Mouse (Mus musculus): ENCODE results near the gene Noto. TPM values are rescaled to one million over a fixed set of nuclear protein-coding genes. Genes with fewer than 3 reads are reported as not detected.
A peak's percentile ranks its signal among the peaks of the same experiment; 100 is the strongest.

Noto gene
- polyA plus RNA-seq, 1 experiment: not detected

GRCm38 (mm10) chr6:85450697-85451663, 27.3 kb downstream of the Noto start, which contains the start of gene Cct7:
Gene Cct7, plus strand, starts transcription at chr6:85451514.
- peak; percentile 97 to 98 for DNase-seq (ENCODE audit: low read depth in 1 of 2, low spot score in 2 of 2)
- WGBS: 2% methylated on average over 96 of the region's 96 CpGs
- H3K4me3 ChIP-seq (ENCODE audit: extremely low read depth, insufficient read depth, insufficient read length): peak within 1 kb of the TSS; percentile 96

GRCm38 (mm10) chr6:85451664-85452410, 28.2 kb downstream of the Noto start, which contains the start of gene Pradc1:
Gene Pradc1, minus strand, starts transcription at chr6:85451970.
- WGBS: under 1% methylated on average over 54 of the region's 54 CpGs
- Histone ChIP-seq H3K4me1 (ENCODE audit: control insufficient read depth, insufficient read depth, insufficient read length) (peaks cover 15% of the 10 kb centered on the region; the same call in 1 of the 2 replicates), H3K27me3 (ENCODE audit: control insufficient read depth, insufficient read depth, low read length) (no peaks in the 10 kb centered on the region), H3K27ac (ENCODE audit: insufficient read depth, low read length) (peak within 1 kb of the TSS; percentile 95), H3K36me3 (ENCODE audit: control insufficient read depth, insufficient read depth, low read length) (no peaks in the 10 kb centered on the region), H3K4me3 (ENCODE audit: extremely low read depth, insufficient read depth, insufficient read length) (peak within 1 kb of the TSS; percentile 96)
- TF ChIP-seq POLR2A (IDR thresholded peaks at IDR 0.05; ENCODE audit: low read depth, low read length) (peak; percentile 48), CTCF (IDR thresholded peaks at IDR 0.05; ENCODE audit: extremely low read depth, insufficient read depth, insufficient read length, insufficient replicate concordance) (no peak)
- DNase-seq (ENCODE audit: low read depth in 1 of 2, low spot score in 2 of 2): peak; percentile 96 to 99

More at GRCm38 (mm10) chr6:85450697-85451663, 27.3 kb downstream of the Noto start, which contains the start of gene Cct7:
- peak; percentile 79 for TF ChIP-seq POLR2A (IDR thresholded peaks at IDR 0.05; ENCODE audit: low read depth, low read length)
- peak; percentile 25; the same call in 1 of the 2 replicates for TF ChIP-seq CTCF (IDR thresholded peaks at IDR 0.05; ENCODE audit: extremely low read depth, insufficient read depth, insufficient read length, insufficient replicate concordance)
- H3K4me1 ChIP-seq (ENCODE audit: control insufficient read depth, insufficient read depth, insufficient read length): peaks cover 15% of the 10 kb centered on the region; the same call in 1 of the 2 replicates
- H3K27ac ChIP-seq (ENCODE audit: insufficient read depth, low read length): peak within 1 kb of the TSS; percentile 95
- H3K27me3 ChIP-seq (ENCODE audit: control insufficient read depth, insufficient read depth, low read length): no peaks in the 10 kb centered on the region
- H3K36me3 ChIP-seq (ENCODE audit: control insufficient read depth, insufficient read depth, low read length): peaks cover 2% of the 10 kb centered on the region; the same call in 1 of the 2 replicates

- H3K27me3 ChIP-seq (ENCODE audit: control insufficient read depth, insufficient read depth, low read length): no peaks in the 10 kb centered on the region
- WGBS: under 1% methylated on average over 15 of the region's 15 CpGs
- H3K27ac ChIP-seq (ENCODE audit: insufficient read depth, low read length): peak overlapping the region; percentile 79
- H3K4me1 ChIP-seq (ENCODE audit: control insufficient read depth, insufficient read depth, insufficient read length): peaks cover 15% of the 10 kb centered on the region; the same call in 1 of the 2 replicates
- no peaks in the 10 kb centered on the region for H3K36me3 ChIP-seq (ENCODE audit: control insufficient read depth, insufficient read depth, low read length)
- no peak for DNase-seq (ENCODE audit: low read depth in 1 of 2, low spot score in 2 of 2)
- peak overlapping the region; percentile 96 for H3K4me3 ChIP-seq (ENCODE audit: extremely low read depth, insufficient read depth, insufficient read length)
- no peak for TF ChIP-seq CTCF (IDR thresholded peaks at IDR 0.05; ENCODE audit: extremely low read depth, insufficient read depth, insufficient read length, insufficient replicate concordance)
- no peak for TF ChIP-seq POLR2A (IDR thresholded peaks at IDR 0.05; ENCODE audit: low read depth, low read length)
Observed at GRCm38 (mm10) chr6:85452411-85452665, 28.7 kb downstream of the Noto start.

GRCm38 (mm10) chr6:85452816-85453215, 29.1 kb downstream of the Noto start:
- Histone ChIP-seq H3K27ac (ENCODE audit: insufficient read depth, low read length) (peak overlapping the region; percentile 79; the same call in 1 of the 2 replicates), H3K36me3 (ENCODE audit: control insufficient read depth, insufficient read depth, low read length) (no peaks in the 10 kb centered on the region), H3K4me1 (ENCODE audit: control insufficient read depth, insufficient read depth, insufficient read length) (peaks cover 15% of the 10 kb centered on the region; the same call in 1 of the 2 replicates), H3K27me3 (ENCODE audit: control insufficient read depth, insufficient read depth, low read length) (no peaks in the 10 kb centered on the region), H3K4me3 (ENCODE audit: extremely low read depth, insufficient read depth, insufficient read length) (peak overlapping the region; percentile 96)
- TF ChIP-seq CTCF (IDR thresholded peaks at IDR 0.05; ENCODE audit: extremely low read depth, insufficient read depth, insufficient read length, insufficient replicate concordance) (no peak), POLR2A (IDR thresholded peaks at IDR 0.05; ENCODE audit: low read depth, low read length) (no peak)
- WGBS: 8% methylated on average over 7 of the region's 7 CpGs
- DNase-seq (ENCODE audit: low read depth in 1 of 2, low spot score in 2 of 2): no peak

DNA sequence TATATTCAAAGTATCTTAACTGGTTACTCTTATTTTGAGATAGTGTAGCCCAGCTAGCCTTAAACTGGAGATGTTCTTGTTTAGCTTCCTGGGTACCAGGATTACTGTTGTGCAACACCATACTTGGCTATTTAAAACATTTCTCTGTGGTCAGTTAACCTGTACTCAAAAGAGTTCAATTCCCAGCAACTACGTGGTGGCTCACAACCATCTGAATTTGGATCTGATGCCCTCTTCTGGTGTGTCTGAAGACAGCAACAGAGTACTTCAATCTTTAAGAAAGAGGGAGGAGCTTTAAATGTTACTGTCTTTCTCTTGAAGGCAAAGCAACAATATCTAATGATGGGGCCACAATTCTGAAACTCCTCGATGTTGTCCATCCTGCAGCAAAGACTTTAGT, 35.9 kb downstream of the Noto start:
- H3K4me3 ChIP-seq (ENCODE audit: extremely low read depth, insufficient read depth, insufficient read length): no peak overlapping the region
- no peaks in the 10 kb centered on the region for H3K4me1 ChIP-seq (ENCODE audit: control insufficient read depth, insufficient read depth, insufficient read length)
- WGBS: 89% methylated on average over 2 of the region's 2 CpGs
- no peak overlapping the region for H3K27ac ChIP-seq (ENCODE audit: insufficient read depth, low read length)
- peaks cover 42% of the 10 kb centered on the region for H3K36me3 ChIP-seq (ENCODE audit: control insufficient read depth, insufficient read depth, low read length)
- DNase-seq (ENCODE audit: low read depth in 1 of 2, low spot score in 2 of 2): no peak
- TF ChIP-seq CTCF (IDR thresholded peaks at IDR 0.05; ENCODE audit: extremely low read depth, insufficient read depth, insufficient read length, insufficient replicate concordance): no peak
- TF ChIP-seq POLR2A (IDR thresholded peaks at IDR 0.05; ENCODE audit: low read depth, low read length): no peak
- no peaks in the 10 kb centered on the region for H3K27me3 ChIP-seq (ENCODE audit: control insufficient read depth, insufficient read depth, low read length)

DNA sequence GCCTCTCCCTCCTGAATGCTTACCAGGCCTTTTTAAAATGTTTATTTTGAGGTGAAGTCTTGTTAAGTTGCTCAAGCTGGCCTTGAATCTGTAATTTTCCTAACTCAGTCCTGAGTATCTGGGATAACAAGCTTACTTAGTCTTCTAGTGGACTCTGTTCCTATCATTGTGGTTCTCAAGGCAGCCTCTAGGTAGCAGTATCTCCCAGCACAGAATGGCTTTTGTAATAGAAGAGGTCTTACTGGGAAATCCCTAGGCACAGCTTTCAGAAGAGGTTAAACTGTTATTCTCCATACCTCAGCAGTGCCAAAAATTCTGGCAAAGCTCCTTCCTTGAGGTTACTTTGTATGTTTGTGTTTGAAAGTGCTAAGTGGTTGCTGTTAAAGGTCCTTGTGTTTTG, 41.7 kb downstream of the Noto start:
- Histone ChIP-seq H3K4me1 (ENCODE audit: control insufficient read depth, insufficient read depth, insufficient read length) (no peaks in the 10 kb centered on the region), H3K4me3 (ENCODE audit: extremely low read depth, insufficient read depth, insufficient read length) (no peak overlapping the region), H3K27me3 (ENCODE audit: control insufficient read depth, insufficient read depth, low read length) (no peaks in the 10 kb centered on the region), H3K36me3 (ENCODE audit: control insufficient read depth, insufficient read depth, low read length) (peaks cover 78% of the 10 kb centered on the region), H3K27ac (ENCODE audit: insufficient read depth, low read length) (no peak overlapping the region)
- DNase-seq (ENCODE audit: low read depth in 1 of 2, low spot score in 2 of 2): no peak
- no peak for TF ChIP-seq CTCF (IDR thresholded peaks at IDR 0.05; ENCODE audit: extremely low read depth, insufficient read depth, insufficient read length, insufficient replicate concordance)

Data from spleen, adult 2 months (tissue).